Mouse (Mus musculus): ENCODE measurements at regions not wholly inside any gene's neighbourhood (a gene's known extent, or its start where the extent isn't known, plus 50 kb on each side); places are given as distances from the start of the nearest gene placed in this dataset.

DNA sequence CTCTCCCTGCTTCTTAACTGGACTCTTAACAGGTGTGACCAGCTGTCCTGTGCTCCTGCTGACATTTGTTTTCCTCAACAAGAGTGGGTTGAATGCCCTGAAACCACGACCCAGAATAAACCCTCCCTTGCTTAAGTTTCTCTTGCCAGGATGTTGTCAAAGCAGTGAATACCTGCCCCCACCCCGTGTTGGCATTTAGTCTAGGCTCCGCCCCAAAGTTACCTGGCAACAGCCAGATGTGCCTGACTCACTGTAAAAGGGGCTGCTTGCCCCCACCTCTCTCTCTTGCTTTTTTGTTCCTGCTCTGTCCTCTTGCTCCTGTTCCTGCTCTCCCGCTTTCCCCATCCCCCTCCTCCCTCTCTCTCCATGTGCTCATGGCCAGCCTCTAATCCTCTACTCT, 51.9 kb upstream of the Mmp2 start:
- TF ChIP-seq ZC3H11A (IDR thresholded peaks at IDR 0.05; ENCODE audit: borderline replicate concordance, low read depth, low read length) (no peak), MAFK (IDR thresholded peaks at IDR 0.05; ENCODE audit: insufficient read depth, low read depth, low read length) (no peak), ZNF384 (IDR thresholded peaks at IDR 0.05; ENCODE audit: low read depth, low read length) (no peak), HCFC1 (IDR thresholded peaks at IDR 0.05; ENCODE audit: borderline replicate concordance, insufficient read depth, low read length) (no peak), CHD2 (IDR thresholded peaks at IDR 0.05; ENCODE audit: low read depth, low read length) (no peak)
